Mouse (Mus musculus): ENCODE measurements at regions not wholly inside any gene's neighbourhood (a gene's known extent, or its start where the extent isn't known, plus 50 kb on each side); places are given as distances from the start of the nearest gene placed in this dataset.

- no peak for DNase-seq (ENCODE audit: low spot score in 2 of 2)
Measured at GRCm38 (mm10) chr17:41990804-41991203, 324.9 kb upstream of the Ptchd4 start.

- no peak for DNase-seq (ENCODE audit: low spot score in 2 of 2)
Measured at GRCm38 (mm10) chr17:42008415-42008814, 307.3 kb upstream of the Ptchd4 start.

- no peak for DNase-seq (ENCODE audit: low spot score in 2 of 2)
Measured at GRCm38 (mm10) chr17:42024295-42024694, 291.5 kb upstream of the Ptchd4 start.

GRCm38 (mm10) chr17:42027253-42027652, 288.5 kb upstream of the Ptchd4 start:
- no peak for DNase-seq (ENCODE audit: low spot score in 2 of 2)

GRCm38 (mm10) chr17:42029452-42029851, 286.3 kb upstream of the Ptchd4 start:
- DNase-seq (ENCODE audit: low spot score in 2 of 2), result no peak

GRCm38 (mm10) chr17:42037089-42037488, 278.7 kb upstream of the Ptchd4 start:
- DNase-seq (ENCODE audit: low spot score in 2 of 2), result no peak

GRCm38 (mm10) chr17:42049779-42050515, 265.8 kb upstream of the Ptchd4 start:
- no peak for DNase-seq (ENCODE audit: low spot score in 2 of 2)

GRCm38 (mm10) chr17:42090764-42091452, 224.8 kb upstream of the Ptchd4 start:
- DNase-seq (ENCODE audit: low spot score in 2 of 2), result no peak

- no peak for DNase-seq (ENCODE audit: low spot score in 2 of 2)
Measured at GRCm38 (mm10) chr17:42113684-42114083, 202.1 kb upstream of the Ptchd4 start.

- DNase-seq (ENCODE audit: low spot score in 2 of 2), result no peak
Measured at GRCm38 (mm10) chr17:42120759-42121158, 195.0 kb upstream of the Ptchd4 start.

GRCm38 (mm10) chr17:42126488-42127237, 189.1 kb upstream of the Ptchd4 start:
- DNase-seq (ENCODE audit: low spot score in 2 of 2), result peak in 1 of 2 experiments; percentile 55

- DNase-seq (ENCODE audit: low spot score in 2 of 2), result no peak
Measured at GRCm38 (mm10) chr17:42169391-42170018, 146.2 kb upstream of the Ptchd4 start.

- DNase-seq (ENCODE audit: low spot score in 2 of 2), result no peak
Measured at GRCm38 (mm10) chr17:42188531-42188930, 127.2 kb upstream of the Ptchd4 start.

- DNase-seq (ENCODE audit: low spot score in 2 of 2), result no peak
Measured at GRCm38 (mm10) chr17:42190206-42190902, 125.4 kb upstream of the Ptchd4 start.

All from gastrocnemius, postnatal 4 days (tissue).